Mouse (Mus musculus): ENCODE data around the gene Aldh1b1.

- TF ChIP-seq CTCF (conservative IDR thresholded peaks at IDR 0.05; ENCODE audit: insufficient read depth, insufficient read length, low read depth, low read length) (no peak), POLR2A (IDR thresholded peaks at IDR 0.05; ENCODE audit: low read depth, low read length) (no peak)
Measured at GRCm38 (mm10) chr4:45798964-45799363, at the start of gene Aldh1b1.

Data from kidney, adult 2 months (tissue).